Mouse (Mus musculus) neutrophil, adult 83 days (primary cell): ENCODE measurements around the gene 1110057P08Rik. TPM values are rescaled to one million over a fixed set of nuclear protein-coding genes. Genes with fewer than 3 reads are reported as not detected.

Experiments
- total RNA-seq, 2 experiments: library from RNA; stranded (reverse); gene quantifications; one replicate each; pipeline ENCODE4 v1.2.4; 2023

Gene 1110057P08Rik
- total RNA-seq: not detected

DNA sequence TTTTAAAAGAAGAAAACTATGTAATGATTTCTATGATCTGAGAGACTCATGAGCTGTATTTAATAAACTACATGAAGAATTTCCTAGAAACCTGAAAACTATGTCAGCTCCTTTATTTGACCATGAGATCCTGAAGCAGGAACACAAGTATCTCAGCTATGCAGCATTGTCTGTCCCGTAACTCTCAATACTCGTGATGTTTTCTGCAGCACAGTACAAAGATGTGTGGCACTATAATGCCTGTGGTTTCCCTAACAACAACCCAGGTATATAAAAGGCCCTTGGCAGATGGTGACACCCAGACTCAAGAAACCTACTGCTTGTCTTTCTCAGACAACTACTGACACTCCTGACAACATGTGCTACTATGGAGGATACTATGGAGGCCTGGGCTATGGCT lies at the start of gene 1110057P08Rik:
TSS of gene 1110057P08Rik (plus strand) at position 301 of the 400 bp plus-strand sequence.

GRCm38 (mm10) chr16:89140551-89140950 lies 34.0 kb upstream of the 1110057P08Rik start, which contains the start of gene Gm6358:
Gene Gm6358, plus strand, starts transcription at chr16:89140851.

GRCm38 (mm10) chr16:89150786-89151185 lies 23.7 kb upstream of the 1110057P08Rik start, which contains the start of gene Gm10061:
Gene Gm10061, plus strand, starts transcription at chr16:89151086.

GRCm38 (mm10) chr16:89157652-89158051 lies 16.9 kb upstream of the 1110057P08Rik start, which contains the start of gene Gm9789:
Gene Gm9789, plus strand, starts transcription at chr16:89157952.

DNA sequence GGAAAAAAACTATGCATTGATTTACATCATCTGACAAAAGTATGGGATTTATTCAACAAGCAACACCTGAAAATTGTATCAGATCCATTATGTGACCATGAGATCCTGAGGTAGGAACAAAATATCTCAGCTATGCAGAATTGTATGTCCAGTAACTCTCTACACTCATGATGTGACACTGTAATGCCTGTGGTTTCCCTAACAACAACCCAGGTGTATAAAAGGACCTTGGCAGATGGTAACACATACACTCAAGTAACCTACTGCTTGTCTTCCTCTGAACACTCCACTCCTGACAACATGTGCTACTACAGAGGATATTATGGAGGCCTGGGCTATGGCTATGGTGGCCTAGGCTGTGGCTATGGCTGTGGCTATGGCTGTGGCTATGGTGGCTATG lies 5.3 kb upstream of the 1110057P08Rik start, which contains the start of gene Gm7735:
TSS of gene Gm7735 (plus strand) at position 301 of the 400 bp plus-strand sequence.

DNA sequence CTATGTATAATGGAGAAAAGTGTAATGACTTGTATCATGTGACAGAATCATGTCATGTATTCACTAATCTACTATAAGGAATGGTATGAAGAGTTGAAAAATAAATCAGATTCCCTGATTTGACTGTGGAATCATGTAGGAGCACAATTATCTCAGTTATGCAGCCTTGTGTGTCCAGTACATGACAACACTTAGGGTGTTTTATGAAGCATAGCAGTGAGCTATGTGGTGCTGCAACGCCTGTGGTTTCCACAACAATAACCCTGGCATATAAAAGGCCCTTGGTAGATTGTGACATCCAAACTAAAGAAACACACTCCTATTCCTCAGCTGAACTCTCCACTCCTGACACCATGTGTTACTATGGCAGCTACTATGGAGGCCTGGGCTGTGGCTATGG lies 31.0 kb downstream of the 1110057P08Rik start, which contains the start of gene Krtap20-2:
TSS of gene Krtap20-2 (plus strand) at position 301 of the 400 bp plus-strand sequence.

Other genes starting within 250 kb of the 1110057P08Rik start
- not detected for gene Krtap19-9b, start 242.5 kb upstream of the 1110057P08Rik start, total RNA-seq
- gene Krtap16-3, start 211.9 kb upstream of the 1110057P08Rik start, total RNA-seq: not detected
- gene Krtap22-2, start 164.0 kb upstream of the 1110057P08Rik start, total RNA-seq: not detected
- gene Gm10229, start 159.5 kb upstream of the 1110057P08Rik start, total RNA-seq: not detected
- gene Krtap6-1, start 143.0 kb upstream of the 1110057P08Rik start, total RNA-seq: not detected
- gene Gm10228, start 133.3 kb upstream of the 1110057P08Rik start, total RNA-seq: not detected
- gene Krtap6-5, start 126.9 kb upstream of the 1110057P08Rik start, total RNA-seq: not detected
- gene 1110025L11Rik, start 110.7 kb upstream of the 1110057P08Rik start, total RNA-seq: not detected
- not detected for gene Krtap6-3, start 90.7 kb upstream of the 1110057P08Rik start, total RNA-seq
- not detected for gene Gm6358, start 33.9 kb upstream of the 1110057P08Rik start, total RNA-seq
- not detected for gene Gm10061, start 23.6 kb upstream of the 1110057P08Rik start, total RNA-seq
- gene Gm9789, start 16.8 kb upstream of the 1110057P08Rik start, total RNA-seq: not detected
- not detected for gene Gm7735, start 5.2 kb upstream of the 1110057P08Rik start, total RNA-seq
- not detected for gene Krtap20-2, start 31.1 kb downstream of the 1110057P08Rik start, total RNA-seq
- gene Krtap21-1, start 229.1 kb downstream of the 1110057P08Rik start, total RNA-seq: not detected
- gene Krtap6-2, start 245.4 kb downstream of the 1110057P08Rik start, total RNA-seq: not detected